9 mouse cellular contexts compared by ENCODE assay signal in genomic region chr8:119824809-119825273, GRCm38 (mm10). TPM values are rescaled to one million over a fixed set of nuclear protein-coding genes. Genes with fewer than 3 reads are reported as not detected.
DNase-seq lines count a peak whose midpoint lies in the region; ATAC-seq lines count a peak whose summit lies in the region.
"Had no signal": no experiment of that assay in that cellular context is flagged by ENCODE, and none has a peak within 500 bp of the region (broad histone marks: within the 10 kb centered on the region; RNA-seq: fewer than 3 reads in every experiment).

No protein-coding gene starts in this region.

- H3K4me3 ChIP-seq in hindbrain, embryonic 10.5 days = no peak overlapping the region
- no peak overlapping the region for H3K4me3 ChIP-seq in hindbrain, embryonic 13.5 days
- no peak overlapping the region for H3K4me3 ChIP-seq in embryonic facial prominence, embryonic 12.5 days
- H3K4me3 ChIP-seq: erythroblast, embryonic 14.5 days had no signal

- peaks cover 71% of the 10 kb centered on the region for H3K4me1 ChIP-seq in hindbrain, embryonic 10.5 days (replicated peaks)
- H3K4me1 ChIP-seq in hindbrain, embryonic 13.5 days (replicated peaks) = peaks cover 57% of the 10 kb centered on the region
- peaks cover 27% of the 10 kb centered on the region for H3K4me1 ChIP-seq in embryonic facial prominence, embryonic 12.5 days

- H3K9me3 ChIP-seq in hindbrain, embryonic 10.5 days = no peaks in the 10 kb centered on the region
- no peaks in the 10 kb centered on the region for H3K9me3 ChIP-seq in hindbrain, embryonic 13.5 days
- H3K9me3 ChIP-seq in embryonic facial prominence, embryonic 12.5 days = no peaks in the 10 kb centered on the region

- H3K27me3 ChIP-seq in hindbrain, embryonic 10.5 days (ENCODE audit: insufficient read depth, poor library complexity, severe bottlenecking) = no peaks in the 10 kb centered on the region
- no peaks in the 10 kb centered on the region for H3K27me3 ChIP-seq in hindbrain, embryonic 13.5 days
- no peaks in the 10 kb centered on the region for H3K27me3 ChIP-seq in embryonic facial prominence, embryonic 12.5 days

- no peak for ATAC-seq in hindbrain, embryonic 13.5 days (ENCODE audit: low FRiP score)
- ATAC-seq in embryonic facial prominence, embryonic 12.5 days (ENCODE audit: insufficient number of reproducible peaks, insufficient read depth, low FRiP score, low TSS enrichment) = no peak
- ATAC-seq in monocyte, adult 5-6 weeks (replicated peaks; ENCODE audit: insufficient number of reproducible peaks, low FRiP score, low TSS enrichment, poor library complexity, severe bottlenecking) = peak; percentile 18; the same call in 1 of the 2 replicates
- no peak for ATAC-seq in inflammation-experienced regulatory T-cells, adult 6 months

- no peak overlapping the region for H3K4me2 ChIP-seq in hindbrain, embryonic 13.5 days
- no peak overlapping the region for H3K4me2 ChIP-seq in embryonic facial prominence, embryonic 12.5 days (replicated peaks)

- 83% methylated on average over 11 of the region's 11 CpGs for WGBS in hindbrain, embryonic 10.5 days
- 81% methylated on average over 11 of the region's 11 CpGs for WGBS in hindbrain, embryonic 13.5 days
- WGBS in embryonic facial prominence, embryonic 12.5 days = 80% methylated on average over 11 of the region's 11 CpGs

- no peak overlapping the region for H3K9ac ChIP-seq in hindbrain, embryonic 13.5 days
- H3K9ac ChIP-seq in embryonic facial prominence, embryonic 12.5 days = no peak overlapping the region

- H3K36me3 ChIP-seq in hindbrain, embryonic 10.5 days = peaks cover 64% of the 10 kb centered on the region
- peaks cover 29% of the 10 kb centered on the region for H3K36me3 ChIP-seq in hindbrain, embryonic 13.5 days
- H3K36me3 ChIP-seq in embryonic facial prominence, embryonic 12.5 days = peaks cover 7% of the 10 kb centered on the region; the same call in 1 of the 2 replicates

- H3K27ac ChIP-seq in hindbrain, embryonic 10.5 days = peak overlapping the region; percentile 50; the same call in 1 of the 2 replicates
- no peak overlapping the region for H3K27ac ChIP-seq in hindbrain, embryonic 13.5 days
- H3K27ac ChIP-seq in embryonic facial prominence, embryonic 12.5 days = 0 out of 2 replicates have a peak overlapping the region, but pooled peaks have one; percentile 30

- DNase-seq in hindbrain, embryonic 10.5 days (ENCODE audit: low spot score) = no peak
- DNase-seq in kidney, postnatal 25 days = peak; percentile 65 to 81
- DNase-seq in ovary, adult 18-20 months (ENCODE audit: low spot score) = no peak
- no peak for DNase-seq in gastrocnemius, postnatal 25 days

RNA-seq across cellular contexts. Expression of gene Cotl1, which starts 15.5 kb away (rescaled TPM):
- 273 and 545 TPM in 2 replicates for polyA plus RNA-seq in hindbrain, embryonic 10.5 days (2016; fragmentation: Nextera tagmentation; extraction: Ambion mirVana)
- 98.1 and 106 TPM in 2 replicates for polyA plus RNA-seq in hindbrain, embryonic 13.5 days (2015; fragmentation: Nextera tagmentation; extraction: Ambion mirVana)
- 85.9 and 130 TPM in 2 replicates for polyA plus RNA-seq in embryonic facial prominence, embryonic 12.5 days (2016; fragmentation: Nextera tagmentation; extraction: Ambion mirVana)
- 289 to 324 TPM (median 310 TPM) in 3 replicates for total RNA-seq in monocyte, adult 5-6 weeks (2017)
- 10 to 100 TPM in 1 of 2 experiments, 1 to 10 TPM in 1; 6.5 to 11.3 TPM for total RNA-seq in gastrocnemius, postnatal 25 days (2021)
- 100 to 1,000 TPM; 181 to 242 (median 218) TPM for polyA plus RNA-seq in inflammation-experienced regulatory T-cells, adult 6 months (2017; shearing (Covaris generic))

RNA-seq across cellular contexts. Expression of gene Klhl36, which starts 37.2 kb away (rescaled TPM):
- polyA plus RNA-seq in hindbrain, embryonic 10.5 days (2016; fragmentation: Nextera tagmentation; extraction: Ambion mirVana) = 10.7 and 11.9 TPM in 2 replicates
- 14.6 and 14.8 TPM in 2 replicates for polyA plus RNA-seq in hindbrain, embryonic 13.5 days (2015; fragmentation: Nextera tagmentation; extraction: Ambion mirVana)
- 11.0 and 12.5 TPM in 2 replicates for polyA plus RNA-seq in embryonic facial prominence, embryonic 12.5 days (2016; fragmentation: Nextera tagmentation; extraction: Ambion mirVana)
- total RNA-seq in monocyte, adult 5-6 weeks (2017) = 8.5 to 16.5 TPM (median 14.2 TPM) in 3 replicates
- total RNA-seq in gastrocnemius, postnatal 25 days (2021) = 1 to 10 TPM; 1.3 to 1.4 TPM
- polyA plus RNA-seq in inflammation-experienced regulatory T-cells, adult 6 months (2017; shearing (Covaris generic)) = 1 to 10 TPM; 6.8 to 8.0 (median 7.1) TPM

RNA-seq across cellular contexts. Expression of gene Tldc1, which starts 46.6 kb away (rescaled TPM):
- 12.6 and 15.3 TPM in 2 replicates for polyA plus RNA-seq in hindbrain, embryonic 10.5 days (2016; fragmentation: Nextera tagmentation; extraction: Ambion mirVana)
- polyA plus RNA-seq in hindbrain, embryonic 13.5 days (2015; fragmentation: Nextera tagmentation; extraction: Ambion mirVana) = 11.8 and 12.8 TPM in 2 replicates
- 11.6 and 14.4 TPM in 2 replicates for polyA plus RNA-seq in embryonic facial prominence, embryonic 12.5 days (2016; fragmentation: Nextera tagmentation; extraction: Ambion mirVana)
- 2.2 to 8.0 TPM (median 3.8 TPM) in 3 replicates for total RNA-seq in monocyte, adult 5-6 weeks (2017)
- 1 to 10 TPM; 3.2 to 4.0 TPM for total RNA-seq in gastrocnemius, postnatal 25 days (2021)
- 1 to 10 TPM; 6.1 to 7.4 (median 7.0) TPM for polyA plus RNA-seq in inflammation-experienced regulatory T-cells, adult 6 months (2017; shearing (Covaris generic))

Comparison
In these comparisons a context has a peak if more than half of its experiments do, and no peak if none do; other contexts are left out.
1. DNase-seq: peak in kidney, postnatal 25 days (2 of 2); none in hindbrain, embryonic 10.5 days (single experiment), ovary, adult 18-20 months (single experiment) and gastrocnemius, postnatal 25 days (single experiment).